ENCODE assay signal across 8 mouse cellular contexts in genomic region chr5:110094030-110094846, GRCm38 (mm10). TPM values are rescaled to one million over a fixed set of nuclear protein-coding genes. Genes with fewer than 3 reads are reported as not detected.
DNase-seq lines count a peak whose midpoint lies in the region; ATAC-seq lines count a peak whose summit lies in the region.

Gm35315 (minus strand) TSS chr5:110094420.

- no peaks in the 10 kb centered on the region; the same call in 1 of the 2 replicates for H3K27me3 ChIP-seq in hindbrain, embryonic 13.5 days

- no peaks in the 10 kb centered on the region for H3K9me3 ChIP-seq in hindbrain, embryonic 13.5 days

- peak; percentile 97 for ATAC-seq in hindbrain, embryonic 13.5 days (ENCODE audit: low FRiP score)

- WGBS in hindbrain, embryonic 13.5 days: 1% methylated on average over 24 of the region's 25 CpGs

- H3K4me3 ChIP-seq in hindbrain, embryonic 13.5 days: peak within 1 kb of the TSS; percentile 50

- no peaks in the 10 kb centered on the region for H3K36me3 ChIP-seq in hindbrain, embryonic 13.5 days

- peaks cover 8% of the 10 kb centered on the region; the same call in 1 of the 2 replicates for H3K4me1 ChIP-seq in hindbrain, embryonic 13.5 days (replicated peaks)

- H3K4me2 ChIP-seq in hindbrain, embryonic 13.5 days: peak within 1 kb of the TSS; percentile 70

- peak; percentile 96 for DNase-seq in R1 (ENCODE audit: low read depth, low spot score)
- DNase-seq in cerebellum, postnatal 10 days: peak; percentile 89 to 90
- DNase-seq in frontal cortex, postnatal 14 days (ENCODE audit: low spot score in 2 of 2): peak; percentile 84 to 85
- peak; percentile 83 to 94 for DNase-seq in layer of hippocampus, postnatal 14 days (ENCODE audit: low spot score in 2 of 2)
- DNase-seq in lung, postnatal 14 days: peak; percentile 85
- DNase-seq in retina, embryonic 14.5 days (ENCODE audit: low spot score): peak; percentile 94
- DNase-seq in thymus, postnatal 36 days: peak; percentile 85 to 90

- H3K27ac ChIP-seq in hindbrain, embryonic 13.5 days: peak within 1 kb of the TSS; percentile 67

- peak within 1 kb of the TSS; percentile 68 for H3K9ac ChIP-seq in hindbrain, embryonic 13.5 days

RNA-seq across cellular contexts. Expression of gene Gm35315, which starts in this region (rescaled TPM):
- polyA plus RNA-seq in hindbrain, embryonic 13.5 days (2015; fragmentation: Nextera tagmentation; extraction: Ambion mirVana): 0.61 and 0.77 TPM in 2 replicates
- total RNA-seq in layer of hippocampus, postnatal 14 days (2021): under 1 TPM; 0.48 to 0.62 TPM

Comparison
In these comparisons a context has a peak if more than half of its experiments do, and no peak if none do; other contexts are left out.
1. Peak in every context shown above with its lines: DNase-seq, ATAC-seq, H3K4me3 ChIP-seq and H3K27ac ChIP-seq.
2. Peak in ATAC-seq, H3K4me3 ChIP-seq, H3K27ac ChIP-seq, H3K9ac ChIP-seq and H3K4me2 ChIP-seq in hindbrain, embryonic 13.5 days; RNA of the gene not detected or under 1 TPM.
3. Peak in DNase-seq in layer of hippocampus, postnatal 14 days; RNA of the gene not detected or under 1 TPM.